8 mouse cellular contexts compared by ENCODE assay signal in the genomic region with DNA sequence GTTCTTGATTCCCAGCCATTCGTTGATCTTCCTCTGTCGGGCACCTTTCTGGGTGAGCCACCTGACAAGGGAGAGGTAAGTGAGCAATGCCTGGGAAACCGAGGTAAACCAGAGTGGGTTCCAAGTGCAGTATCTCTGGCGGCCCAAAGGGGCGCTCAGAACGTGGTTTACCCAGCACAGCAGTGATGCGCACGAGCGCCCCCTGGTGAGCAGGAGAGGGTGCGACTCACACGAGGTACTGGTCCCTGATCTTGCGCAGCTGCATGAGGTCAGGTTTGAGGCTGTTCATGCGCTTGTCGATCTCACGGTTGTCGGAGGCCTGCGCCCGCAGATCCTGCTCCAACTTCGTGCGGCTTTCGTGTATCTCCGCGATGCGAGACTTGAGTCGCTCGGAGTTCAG. TPM values are rescaled to one million over a fixed set of nuclear protein-coding genes. Genes with fewer than 3 reads are reported as not detected.
DNase-seq lines count a peak whose midpoint lies in the region; ATAC-seq and TF ChIP-seq lines count a peak whose summit lies in the region.

No protein-coding gene starts in this region.

- no peaks in the 10 kb centered on the region for H3K27me3 ChIP-seq in heart, postnatal 0 days (ENCODE audit: control insufficient read depth, insufficient read depth, low read length)
- H3K27me3 ChIP-seq in liver, embryonic 15.5 days: no peaks in the 10 kb centered on the region
- H3K27me3 ChIP-seq in neural tube, embryonic 12.5 days (replicated peaks): peaks cover 2% of the 10 kb centered on the region; the same call in 1 of the 2 replicates
- no peaks in the 10 kb centered on the region for H3K27me3 ChIP-seq in stomach, postnatal 0 days (ENCODE audit: control insufficient read depth, insufficient read depth, low read length)

- H3K4me3 ChIP-seq in heart, postnatal 0 days (ENCODE audit: low read depth, low read length): no peak overlapping the region
- no peak overlapping the region for H3K4me3 ChIP-seq in liver, embryonic 15.5 days (replicated peaks)
- no peak overlapping the region for H3K4me3 ChIP-seq in neural tube, embryonic 12.5 days
- H3K4me3 ChIP-seq in stomach, postnatal 0 days (ENCODE audit: low read depth, low read length): no peak overlapping the region

- H3K9me3 ChIP-seq in heart, postnatal 0 days (replicated peaks; ENCODE audit: control insufficient read depth, low read length): no peaks in the 10 kb centered on the region
- H3K9me3 ChIP-seq in liver, embryonic 15.5 days (replicated peaks): no peaks in the 10 kb centered on the region
- H3K9me3 ChIP-seq in neural tube, embryonic 12.5 days: no peaks in the 10 kb centered on the region
- no peaks in the 10 kb centered on the region for H3K9me3 ChIP-seq in stomach, postnatal 0 days (ENCODE audit: control insufficient read depth, low read length)

- no peak overlapping the region for H3K9ac ChIP-seq in heart, postnatal 0 days (replicated peaks; ENCODE audit: low read depth, low read length)
- H3K9ac ChIP-seq in liver, embryonic 15.5 days: peak overlapping the region; percentile 37; the same call in 1 of the 2 replicates
- 0 out of 2 replicates have a peak overlapping the region, but pooled peaks have one; percentile 33 for H3K9ac ChIP-seq in neural tube, embryonic 12.5 days
- no peak overlapping the region for H3K9ac ChIP-seq in stomach, postnatal 0 days (ENCODE audit: low read length)

- peak; percentile 100 for TF ChIP-seq CTCF in brain, embryonic 14.5 days (IDR thresholded peaks at IDR 0.05; ENCODE audit: borderline replicate concordance, extremely low read depth, insufficient read depth, insufficient read length)
- peak; percentile 100 for TF ChIP-seq CTCF in heart, postnatal 0 days (IDR thresholded peaks at IDR 0.05; ENCODE audit: low read depth)
- TF ChIP-seq CTCF in stomach, postnatal 0 days (IDR thresholded peaks at IDR 0.05; ENCODE audit: low read depth): peak; percentile 100

- no peak overlapping the region for H3K4me2 ChIP-seq in heart, postnatal 0 days (ENCODE audit: low read depth, low read length)
- H3K4me2 ChIP-seq in liver, embryonic 15.5 days: peak overlapping the region; percentile 40
- H3K4me2 ChIP-seq in neural tube, embryonic 12.5 days (replicated peaks): no peak overlapping the region
- no peak overlapping the region for H3K4me2 ChIP-seq in stomach, postnatal 0 days (replicated peaks; ENCODE audit: low read depth)

- peaks cover 18% of the 10 kb centered on the region for H3K4me1 ChIP-seq in heart, postnatal 0 days (ENCODE audit: control insufficient read depth, insufficient read depth)
- peaks cover 92% of the 10 kb centered on the region for H3K4me1 ChIP-seq in liver, embryonic 15.5 days (replicated peaks)
- H3K4me1 ChIP-seq in neural tube, embryonic 12.5 days: peaks cover 27% of the 10 kb centered on the region
- H3K4me1 ChIP-seq in stomach, postnatal 0 days (replicated peaks; ENCODE audit: control insufficient read depth, insufficient read depth): peaks cover 9% of the 10 kb centered on the region; the same call in 1 of the 2 replicates

- WGBS in heart, postnatal 0 days: 11% methylated on average over 26 of the region's 26 CpGs
- WGBS in liver, embryonic 15.5 days (ENCODE audit: insufficient replicate concordance): under 1% methylated on average over 26 of the region's 26 CpGs
- WGBS in neural tube, embryonic 12.5 days: 8% methylated on average over 26 of the region's 26 CpGs
- WGBS in stomach, postnatal 0 days: 3% methylated on average over 26 of the region's 26 CpGs

- no peak overlapping the region for H3K27ac ChIP-seq in heart, postnatal 0 days (ENCODE audit: low read depth)
- peak overlapping the region; percentile 3 for H3K27ac ChIP-seq in liver, embryonic 15.5 days (replicated peaks)
- no peak overlapping the region for H3K27ac ChIP-seq in neural tube, embryonic 12.5 days
- no peak overlapping the region for H3K27ac ChIP-seq in stomach, postnatal 0 days (replicated peaks)

- peaks cover 34% of the 10 kb centered on the region for H3K36me3 ChIP-seq in heart, postnatal 0 days (replicated peaks; ENCODE audit: control insufficient read depth, insufficient read depth, low read length)
- peaks cover 36% of the 10 kb centered on the region for H3K36me3 ChIP-seq in liver, embryonic 15.5 days (replicated peaks)
- peaks cover 67% of the 10 kb centered on the region for H3K36me3 ChIP-seq in neural tube, embryonic 12.5 days
- peaks cover 18% of the 10 kb centered on the region for H3K36me3 ChIP-seq in stomach, postnatal 0 days (ENCODE audit: control insufficient read depth, insufficient read depth, low read length)

- peak; percentile 99 for DNase-seq in CD4-positive, CD25-positive, alpha-beta regulatory T cell, adult 2 months (ENCODE audit: low read depth, low spot score)
- DNase-seq in brain, embryonic 14.5 days (ENCODE audit: low read depth): peak; percentile 97
- peak; percentile 88 for DNase-seq in heart, postnatal 0 days (ENCODE audit: low spot score)
- DNase-seq in kidney, postnatal 36 days: peak; percentile 97 to 99
- DNase-seq in stomach, postnatal 0 days (ENCODE audit: low spot score): peak; percentile 98

- ATAC-seq in erythroid progenitor cell, adult 5-6 weeks (replicated peaks; ENCODE audit: low FRiP score, poor library complexity, severe bottlenecking): peak; percentile 70
- ATAC-seq in heart, postnatal 0 days (ENCODE audit: insufficient read depth, low read depth): peak; percentile 64
- peak; percentile 60 for ATAC-seq in liver, embryonic 15.5 days (ENCODE audit: insufficient read depth)
- ATAC-seq in neural tube, embryonic 12.5 days (ENCODE audit: low FRiP score, low read depth): peak; percentile 69; the same call in 1 of the 2 replicates
- ATAC-seq in stomach, postnatal 0 days (ENCODE audit: low FRiP score, low TSS enrichment): peak; percentile 64

- no peak for TF ChIP-seq EP300 in heart, postnatal 0 days (IDR thresholded peaks at IDR 0.05; ENCODE audit: low read depth)
- TF ChIP-seq EP300 in stomach, postnatal 0 days (optimal IDR thresholded peaks at IDR 0.05): no peak

- no peak for TF ChIP-seq POLR2A in brain, embryonic 14.5 days (IDR thresholded peaks at IDR 0.05; ENCODE audit: borderline replicate concordance, extremely low read depth, insufficient read depth, insufficient read length, poor library complexity, severe bottlenecking)

RNA-seq across cellular contexts. Expression of gene Pik3r2, which starts 7.2 kb away (rescaled TPM):
- 150 and 161 TPM in 2 replicates for polyA plus RNA-seq in brain, embryonic 14.5 days (2012; rRNA removed)
- total RNA-seq in erythroid progenitor cell, adult 5-6 weeks (2015; ENCODE audit: low replicate concordance): 3.8 and 5.4 TPM in 2 replicates
- 7.3 and 8.0 TPM in 2 replicates for total RNA-seq in erythroid progenitor cell, adult 5-6 weeks (2017; ENCODE audit: low replicate concordance)
- total RNA-seq in heart, postnatal 0 days (2014; rRNA removed; ENCODE audit: low replicate concordance): 36.6 and 39.3 TPM in 2 replicates
- 30.2 and 32.5 TPM in 2 replicates for polyA plus RNA-seq in heart, postnatal 0 days (2015; fragmentation: Nextera tagmentation; extraction: Ambion mirVana)
- polyA plus RNA-seq in liver, embryonic 15.5 days (2015; fragmentation: Nextera tagmentation; extraction: Ambion mirVana): 14.7 and 16.5 TPM in 2 replicates
- 84.0 and 84.6 TPM in 2 replicates for polyA plus RNA-seq in neural tube, embryonic 12.5 days (2016; fragmentation: Nextera tagmentation; extraction: Ambion mirVana)
- 36.8 and 39.0 TPM in 2 replicates for polyA plus RNA-seq in stomach, postnatal 0 days (2015; fragmentation: Nextera tagmentation; extraction: Ambion mirVana)

RNA-seq across cellular contexts. Expression of gene Mpv17l2, which starts 8.6 kb away (rescaled TPM):
- polyA plus RNA-seq in brain, embryonic 14.5 days (2012; rRNA removed): 29.1 and 45.0 TPM in 2 replicates
- 16.9 and 31.0 TPM in 2 replicates for total RNA-seq in erythroid progenitor cell, adult 5-6 weeks (2015; ENCODE audit: low replicate concordance)
- total RNA-seq in erythroid progenitor cell, adult 5-6 weeks (2017; ENCODE audit: low replicate concordance): 5.1 and 30.4 TPM in 2 replicates
- 26.6 and 56.3 TPM in 2 replicates for total RNA-seq in heart, postnatal 0 days (2014; rRNA removed; ENCODE audit: low replicate concordance)
- 50.3 and 54.0 TPM in 2 replicates for polyA plus RNA-seq in heart, postnatal 0 days (2015; fragmentation: Nextera tagmentation; extraction: Ambion mirVana)
- polyA plus RNA-seq in liver, embryonic 15.5 days (2015; fragmentation: Nextera tagmentation; extraction: Ambion mirVana): 34.7 and 37.8 TPM in 2 replicates
- polyA plus RNA-seq in neural tube, embryonic 12.5 days (2016; fragmentation: Nextera tagmentation; extraction: Ambion mirVana): 45.0 and 51.2 TPM in 2 replicates
- polyA plus RNA-seq in stomach, postnatal 0 days (2015; fragmentation: Nextera tagmentation; extraction: Ambion mirVana): 77.3 and 80.1 TPM in 2 replicates

RNA-seq across cellular contexts. Expression of gene Rab3a, which starts 14.9 kb away (rescaled TPM):
- 468 and 475 TPM in 2 replicates for polyA plus RNA-seq in brain, embryonic 14.5 days (2012; rRNA removed)
- total RNA-seq in erythroid progenitor cell, adult 5-6 weeks (2015; ENCODE audit: low replicate concordance): 7.1 TPM in 1 of 2 replicates, not detected in the other
- 2.2 and 4.9 TPM in 2 replicates for total RNA-seq in erythroid progenitor cell, adult 5-6 weeks (2017; ENCODE audit: low replicate concordance)
- total RNA-seq in heart, postnatal 0 days (2014; rRNA removed; ENCODE audit: low replicate concordance): 21.4 and 40.3 TPM in 2 replicates
- polyA plus RNA-seq in heart, postnatal 0 days (2015; fragmentation: Nextera tagmentation; extraction: Ambion mirVana): 32.7 and 32.8 TPM in 2 replicates
- 2.7 and 3.5 TPM in 2 replicates for polyA plus RNA-seq in liver, embryonic 15.5 days (2015; fragmentation: Nextera tagmentation; extraction: Ambion mirVana)
- 184 and 199 TPM in 2 replicates for polyA plus RNA-seq in neural tube, embryonic 12.5 days (2016; fragmentation: Nextera tagmentation; extraction: Ambion mirVana)
- polyA plus RNA-seq in stomach, postnatal 0 days (2015; fragmentation: Nextera tagmentation; extraction: Ambion mirVana): 18.9 and 19.0 TPM in 2 replicates

RNA-seq across cellular contexts. Expression of gene Mast3, which starts 35.5 kb away (rescaled TPM):
- 45.2 and 48.3 TPM in 2 replicates for polyA plus RNA-seq in brain, embryonic 14.5 days (2012; rRNA removed)
- 13.4 and 14.4 TPM in 2 replicates for total RNA-seq in erythroid progenitor cell, adult 5-6 weeks (2015; ENCODE audit: low replicate concordance)
- total RNA-seq in erythroid progenitor cell, adult 5-6 weeks (2017; ENCODE audit: low replicate concordance): 2.7 and 3.0 TPM in 2 replicates
- 3.0 and 5.6 TPM in 2 replicates for total RNA-seq in heart, postnatal 0 days (2014; rRNA removed; ENCODE audit: low replicate concordance)
- 2.3 and 3.2 TPM in 2 replicates for polyA plus RNA-seq in heart, postnatal 0 days (2015; fragmentation: Nextera tagmentation; extraction: Ambion mirVana)
- polyA plus RNA-seq in liver, embryonic 15.5 days (2015; fragmentation: Nextera tagmentation; extraction: Ambion mirVana): 6.7 and 8.2 TPM in 2 replicates
- 15.9 and 17.4 TPM in 2 replicates for polyA plus RNA-seq in neural tube, embryonic 12.5 days (2016; fragmentation: Nextera tagmentation; extraction: Ambion mirVana)
- 5.6 and 5.7 TPM in 2 replicates for polyA plus RNA-seq in stomach, postnatal 0 days (2015; fragmentation: Nextera tagmentation; extraction: Ambion mirVana)

RNA-seq across cellular contexts. Expression of gene Il12rb1, which starts 38.9 kb away (rescaled TPM):
- 0.11 and 0.14 TPM in 2 replicates for polyA plus RNA-seq in brain, embryonic 14.5 days (2012; rRNA removed)
- 0.84 and 1.1 TPM in 2 replicates for total RNA-seq in erythroid progenitor cell, adult 5-6 weeks (2015; ENCODE audit: low replicate concordance)
- 0.13 and 0.53 TPM in 2 replicates for total RNA-seq in erythroid progenitor cell, adult 5-6 weeks (2017; ENCODE audit: low replicate concordance)
- 0.08 TPM in 1 of 2 replicates, not detected in the other for total RNA-seq in heart, postnatal 0 days (2014; rRNA removed; ENCODE audit: low replicate concordance)
- not detected in 2 replicates for polyA plus RNA-seq in heart, postnatal 0 days (2015; fragmentation: Nextera tagmentation; extraction: Ambion mirVana)
- 0.22 TPM in 2 replicates for polyA plus RNA-seq in liver, embryonic 15.5 days (2015; fragmentation: Nextera tagmentation; extraction: Ambion mirVana)
- not detected in 2 replicates for polyA plus RNA-seq in neural tube, embryonic 12.5 days (2016; fragmentation: Nextera tagmentation; extraction: Ambion mirVana)
- 0.19 and 0.29 TPM in 2 replicates for polyA plus RNA-seq in stomach, postnatal 0 days (2015; fragmentation: Nextera tagmentation; extraction: Ambion mirVana)

Comparison
In these comparisons a context has a peak if more than half of its experiments do, and no peak if none do; other contexts are left out.
1. H3K9ac ChIP-seq: peak in liver, embryonic 15.5 days (single experiment) and neural tube, embryonic 12.5 days (single experiment); none in heart, postnatal 0 days (single experiment) and stomach, postnatal 0 days (single experiment).
2. Peak in every context shown above with its lines, with median percentiles within 50 percentile points of each other: DNase-seq, CTCF ChIP-seq and ATAC-seq.